Mouse (Mus musculus): ENCODE measurements at regions not wholly inside any gene's neighbourhood (a gene's known extent, or its start where the extent isn't known, plus 50 kb on each side); places are given as distances from the start of the nearest gene placed in this dataset.

GRCm38 (mm10) chr3:149796123-149796522, 805.8 kb upstream of the Adgrl2 start:
- no peak overlapping the region for H3K4me2 ChIP-seq (replicated peaks)
- 89% methylated on average over 2 of the region's 2 CpGs for WGBS
- H3K4me3 ChIP-seq, result no peak overlapping the region
- H3K4me1 ChIP-seq, result no peaks in the 10 kb centered on the region
- no peaks in the 10 kb centered on the region for H3K9me3 ChIP-seq (replicated peaks)
- no peaks in the 10 kb centered on the region for H3K27me3 ChIP-seq
- H3K9ac ChIP-seq, result no peak overlapping the region
- H3K27ac ChIP-seq, result no peak overlapping the region
- no peaks in the 10 kb centered on the region for H3K36me3 ChIP-seq
- no peak for ATAC-seq (ENCODE audit: low FRiP score)

- Histone ChIP-seq H3K27me3 (no peaks in the 10 kb centered on the region), H3K27ac (no peak overlapping the region), H3K9me3 (replicated peaks) (no peaks in the 10 kb centered on the region), H3K36me3 (no peaks in the 10 kb centered on the region), H3K4me1 (no peaks in the 10 kb centered on the region), H3K4me3 (no peak overlapping the region), H3K4me2 (replicated peaks) (no peak overlapping the region), H3K9ac (no peak overlapping the region)
- WGBS, result 77% methylated on average over 2 of the region's 2 CpGs
- ATAC-seq (ENCODE audit: low FRiP score), result no peak
Observed at GRCm38 (mm10) chr3:149791593-149791992, 801.2 kb upstream of the Adgrl2 start.

GRCm38 (mm10) chr3:149786096-149786495, 795.7 kb upstream of the Adgrl2 start:
- Histone ChIP-seq H3K36me3 (no peaks in the 10 kb centered on the region), H3K4me3 (no peak overlapping the region), H3K9ac (no peak overlapping the region), H3K4me2 (replicated peaks) (no peak overlapping the region), H3K27me3 (no peaks in the 10 kb centered on the region), H3K27ac (no peak overlapping the region), H3K4me1 (no peaks in the 10 kb centered on the region), H3K9me3 (replicated peaks) (no peaks in the 10 kb centered on the region)
- ATAC-seq (ENCODE audit: low FRiP score), result no peak
- 87% methylated on average over 2 of the region's 2 CpGs for WGBS

DNA sequence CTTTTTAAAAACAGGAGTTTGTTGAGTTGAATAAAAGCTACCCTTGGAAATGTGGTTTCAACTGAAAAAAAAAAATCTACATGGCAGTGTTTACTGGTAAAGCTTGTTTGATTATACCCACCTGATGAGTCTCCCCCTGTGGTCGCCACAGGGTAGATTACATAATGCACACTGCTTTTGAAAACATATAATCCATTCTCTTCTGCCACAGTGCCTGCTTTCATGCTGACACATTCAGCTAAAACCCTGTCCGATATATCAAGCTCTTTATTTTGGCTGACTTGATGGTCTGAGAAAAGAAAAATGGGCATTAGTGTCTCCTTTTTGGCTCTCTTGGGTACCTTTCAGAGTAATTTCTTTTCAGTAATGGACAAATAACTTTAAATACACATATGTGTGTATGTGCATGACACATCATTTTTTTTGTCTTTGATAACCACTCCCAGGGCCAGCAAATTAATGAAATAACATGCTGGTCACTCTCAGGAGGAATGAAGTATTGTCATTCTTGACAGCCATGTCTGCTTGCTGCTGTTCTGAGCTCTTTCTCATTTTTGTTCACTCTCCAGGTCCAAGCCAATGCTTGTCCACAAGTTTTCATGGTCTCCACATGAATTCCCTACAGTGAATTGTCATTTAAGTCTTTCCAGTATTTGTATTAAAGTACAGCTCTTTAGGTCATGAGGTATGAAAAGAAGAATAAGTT, 793.7 kb upstream of the Adgrl2 start:
- ATAC-seq (ENCODE audit: low FRiP score), result no peak
- Histone ChIP-seq H3K4me3 (no peak overlapping the region), H3K4me2 (replicated peaks) (no peak overlapping the region), H3K9me3 (replicated peaks) (no peaks in the 10 kb centered on the region), H3K4me1 (no peaks in the 10 kb centered on the region), H3K9ac (no peak overlapping the region), H3K27ac (no peak overlapping the region), H3K27me3 (no peaks in the 10 kb centered on the region), H3K36me3 (no peaks in the 10 kb centered on the region)
- 39% methylated on average over 2 of the region's 2 CpGs for WGBS

GRCm38 (mm10) chr3:149767847-149768421, 777.6 kb upstream of the Adgrl2 start:
- H3K4me1 ChIP-seq, result no peaks in the 10 kb centered on the region
- no peak overlapping the region for H3K4me2 ChIP-seq (replicated peaks)
- no peak overlapping the region for H3K27ac ChIP-seq
- ATAC-seq (ENCODE audit: low FRiP score), result no peak
- H3K9ac ChIP-seq, result no peak overlapping the region
- H3K4me3 ChIP-seq, result no peak overlapping the region
- H3K27me3 ChIP-seq, result no peaks in the 10 kb centered on the region
- 85% methylated on average over 2 of the region's 2 CpGs for WGBS
- no peaks in the 10 kb centered on the region for H3K36me3 ChIP-seq
- H3K9me3 ChIP-seq (replicated peaks), result no peaks in the 10 kb centered on the region

- no peaks in the 10 kb centered on the region for H3K4me1 ChIP-seq
- no peaks in the 10 kb centered on the region for H3K9me3 ChIP-seq (replicated peaks)
- 92% methylated on average over 2 of the region's 2 CpGs for WGBS
- H3K4me2 ChIP-seq (replicated peaks), result no peak overlapping the region
- no peak overlapping the region for H3K4me3 ChIP-seq
- no peaks in the 10 kb centered on the region for H3K36me3 ChIP-seq
- H3K27ac ChIP-seq, result no peak overlapping the region
- no peak for ATAC-seq (ENCODE audit: low FRiP score)
- no peak overlapping the region for H3K9ac ChIP-seq
- no peaks in the 10 kb centered on the region for H3K27me3 ChIP-seq
Observed at GRCm38 (mm10) chr3:149761245-149761644, 770.9 kb upstream of the Adgrl2 start.

- no peak overlapping the region for H3K4me2 ChIP-seq (replicated peaks)
- H3K4me1 ChIP-seq, result no peaks in the 10 kb centered on the region
- H3K4me3 ChIP-seq, result no peak overlapping the region
- H3K9me3 ChIP-seq (replicated peaks), result no peaks in the 10 kb centered on the region
- no peak overlapping the region for H3K27ac ChIP-seq
- H3K27me3 ChIP-seq, result no peaks in the 10 kb centered on the region
- no peaks in the 10 kb centered on the region for H3K36me3 ChIP-seq
- H3K9ac ChIP-seq, result no peak overlapping the region
- 72% methylated on average over 6 of the region's 6 CpGs for WGBS
- no peak for ATAC-seq (ENCODE audit: low FRiP score)
Observed at GRCm38 (mm10) chr3:149757910-149758592, 767.7 kb upstream of the Adgrl2 start.

GRCm38 (mm10) chr3:149736069-149736468, 745.7 kb upstream of the Adgrl2 start:
- Histone ChIP-seq H3K9ac (no peak overlapping the region), H3K4me3 (no peak overlapping the region), H3K4me2 (replicated peaks) (no peak overlapping the region), H3K27me3 (no peaks in the 10 kb centered on the region), H3K9me3 (replicated peaks) (no peaks in the 10 kb centered on the region), H3K4me1 (no peaks in the 10 kb centered on the region), H3K36me3 (no peaks in the 10 kb centered on the region), H3K27ac (no peak overlapping the region)
- ATAC-seq (ENCODE audit: low FRiP score), result no peak
- 77% methylated on average over 3 of the region's 3 CpGs for WGBS

DNA sequence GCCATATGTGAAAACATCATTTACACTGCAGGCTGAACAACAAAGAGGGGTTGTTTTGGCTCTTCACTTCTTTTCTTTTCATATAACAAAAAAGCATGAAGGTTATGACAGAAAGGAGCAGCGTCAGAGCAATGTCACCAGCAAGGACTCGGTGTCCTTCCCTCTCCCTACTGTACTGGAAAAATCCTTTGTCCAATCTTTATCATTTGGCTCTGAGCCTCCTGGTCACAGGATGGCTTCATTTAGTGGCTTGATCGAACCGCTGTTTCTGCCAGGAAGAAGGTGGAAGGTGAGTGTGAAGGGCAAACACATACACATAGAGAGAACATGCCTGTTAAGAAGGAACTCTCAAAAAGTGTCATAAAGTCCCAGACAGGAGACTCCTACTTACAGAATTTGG, 735.9 kb upstream of the Adgrl2 start:
- H3K36me3 ChIP-seq, result no peaks in the 10 kb centered on the region
- H3K27me3 ChIP-seq, result no peaks in the 10 kb centered on the region
- no peak for ATAC-seq (ENCODE audit: low FRiP score)

GRCm38 (mm10) chr3:149724879-149725278, 734.5 kb upstream of the Adgrl2 start:
- Histone ChIP-seq H3K4me1 (no peaks in the 10 kb centered on the region), H3K9ac (no peak overlapping the region), H3K27ac (no peak overlapping the region), H3K4me2 (replicated peaks) (no peak overlapping the region), H3K27me3 (no peaks in the 10 kb centered on the region), H3K36me3 (no peaks in the 10 kb centered on the region), H3K9me3 (replicated peaks) (no peaks in the 10 kb centered on the region), H3K4me3 (no peak overlapping the region)
- ATAC-seq (ENCODE audit: low FRiP score), result no peak
- 96% methylated on average over 3 of the region's 3 CpGs for WGBS

More for the DNA sequence above, 735.9 kb upstream of the Adgrl2 start:
- H3K27ac ChIP-seq, result no peak overlapping the region
- no peaks in the 10 kb centered on the region for H3K9me3 ChIP-seq (replicated peaks)
- H3K4me3 ChIP-seq, result no peak overlapping the region
- no peaks in the 10 kb centered on the region for H3K4me1 ChIP-seq
- H3K4me2 ChIP-seq (replicated peaks), result no peak overlapping the region
- 85% methylated on average over 4 of the region's 4 CpGs for WGBS
- H3K9ac ChIP-seq, result no peak overlapping the region

DNA sequence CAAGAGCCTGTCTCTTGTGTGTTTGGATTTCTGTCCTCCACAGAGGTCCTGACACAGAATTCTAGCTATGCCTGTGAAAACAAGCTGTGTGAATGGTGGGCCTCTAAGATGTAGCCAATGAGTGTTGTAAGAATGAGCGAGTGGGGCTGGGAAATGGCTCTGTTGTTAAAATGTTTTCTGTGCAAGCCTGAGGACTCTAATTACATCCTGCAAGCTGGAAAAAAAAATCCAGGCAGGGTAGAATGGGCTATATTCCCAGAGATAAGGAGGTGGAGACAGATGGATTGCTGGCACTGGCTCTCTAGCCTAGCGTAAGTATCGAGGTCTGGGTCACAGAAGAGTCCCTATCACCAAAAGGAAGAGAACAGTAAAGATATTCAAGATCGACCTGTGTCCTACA, 731.5 kb upstream of the Adgrl2 start:
- H3K9ac ChIP-seq, result no peak overlapping the region
- no peaks in the 10 kb centered on the region for H3K27me3 ChIP-seq
- ATAC-seq (ENCODE audit: low FRiP score), result no peak
- WGBS, result 75% methylated on average over 4 of the region's 4 CpGs
- H3K4me3 ChIP-seq, result no peak overlapping the region
- no peak overlapping the region for H3K27ac ChIP-seq
- H3K36me3 ChIP-seq, result no peaks in the 10 kb centered on the region
- no peak overlapping the region for H3K4me2 ChIP-seq (replicated peaks)
- no peaks in the 10 kb centered on the region for H3K9me3 ChIP-seq (replicated peaks)
- no peaks in the 10 kb centered on the region for H3K4me1 ChIP-seq

- WGBS, result 41% methylated on average over 6 of the region's 6 CpGs
- no peaks in the 10 kb centered on the region for H3K27me3 ChIP-seq
- peak; percentile 64; the same call in 1 of the 2 replicates for ATAC-seq (ENCODE audit: low FRiP score)
- H3K4me2 ChIP-seq (replicated peaks), result no peak overlapping the region
- no peak overlapping the region for H3K4me3 ChIP-seq
- H3K9me3 ChIP-seq (replicated peaks), result no peaks in the 10 kb centered on the region
- H3K4me1 ChIP-seq, result no peaks in the 10 kb centered on the region
- H3K27ac ChIP-seq, result no peak overlapping the region
- H3K9ac ChIP-seq, result no peak overlapping the region
- H3K36me3 ChIP-seq, result no peaks in the 10 kb centered on the region
Observed at GRCm38 (mm10) chr3:149720306-149720705, 730.0 kb upstream of the Adgrl2 start.

DNA sequence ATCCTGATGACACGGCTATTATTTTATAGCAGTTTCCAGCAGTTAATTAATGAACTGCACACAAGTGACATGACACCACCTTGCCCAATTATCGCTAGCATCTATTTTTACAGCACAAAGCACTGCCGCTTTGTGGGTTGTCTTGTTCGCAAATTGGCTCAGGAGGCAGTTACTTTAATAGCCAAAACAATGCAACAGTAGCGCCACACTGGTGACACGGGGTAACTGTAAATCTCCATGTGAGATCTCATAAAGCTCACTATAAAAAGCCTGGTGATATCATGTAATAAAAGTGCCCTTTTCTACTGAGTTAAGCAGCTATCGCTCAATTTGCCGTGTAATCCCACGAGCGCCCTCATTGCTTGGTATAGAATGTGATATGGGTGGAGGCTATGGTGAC, 715.4 kb upstream of the Adgrl2 start:
- no peaks in the 10 kb centered on the region for H3K27me3 ChIP-seq
- no peak overlapping the region for H3K4me2 ChIP-seq (replicated peaks)
- WGBS, result 90% methylated on average over 10 of the region's 10 CpGs
- no peak overlapping the region for H3K27ac ChIP-seq
- no peaks in the 10 kb centered on the region for H3K9me3 ChIP-seq (replicated peaks)
- H3K4me3 ChIP-seq, result no peak overlapping the region
- no peak for ATAC-seq (ENCODE audit: low FRiP score)
- no peak overlapping the region for H3K9ac ChIP-seq
- no peaks in the 10 kb centered on the region for H3K4me1 ChIP-seq
- H3K36me3 ChIP-seq, result no peaks in the 10 kb centered on the region
